ENCODE assay signal across 25 mouse cellular contexts in the genomic region with DNA sequence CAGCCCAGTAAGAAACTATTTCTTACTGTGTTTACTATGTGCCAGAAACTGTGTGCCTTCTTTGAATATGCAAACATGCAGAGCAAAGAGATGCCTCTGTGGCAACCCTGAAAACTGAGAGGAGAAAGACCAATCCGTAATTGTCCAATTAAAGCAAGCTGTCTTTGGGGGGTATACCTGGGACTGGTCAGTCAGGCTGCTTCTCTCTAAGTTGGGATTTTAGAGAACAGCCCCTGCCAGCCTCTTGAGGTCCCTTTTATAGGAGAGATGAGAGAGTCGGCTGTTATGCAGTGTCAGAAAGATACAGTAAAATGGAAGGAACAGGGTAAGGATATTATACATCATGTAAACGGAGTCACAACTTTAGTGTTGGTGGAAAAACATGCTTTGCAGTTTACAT.
"Had no signal": no experiment of that assay in that cellular context is flagged by ENCODE, and none has a peak within 500 bp of the region (broad histone marks: within the 10 kb centered on the region; RNA-seq: fewer than 3 reads in every experiment).

No protein-coding gene starts in this region.

- DNase-seq: cerebellum, adult 8-10 months; cerebellum, adult 9-10 months; cerebellum, adult 9-11 months; cerebellum, postnatal 10 days; cerebellum, postnatal 14 days; cerebellum, postnatal 25 days; cerebellum, postnatal 36 days; embryo, embryonic 11 days; forebrain, postnatal 0 days; gastrocnemius, adult 2 months; gastrocnemius, postnatal 10 days; gastrocnemius, postnatal 14 days; gastrocnemius, postnatal 25 days; gastrocnemius, postnatal 36 days; heart, adult 18-20 months; heart, adult 2 months had no signal

- H3K4me3 ChIP-seq: embryonic facial prominence, embryonic 10.5 days; embryonic facial prominence, embryonic 12.5 days; embryonic facial prominence, embryonic 13.5 days; embryonic facial prominence, embryonic 15.5 days; erythroblast, embryonic 14.5 days; forebrain, embryonic 10.5 days; forebrain, embryonic 12.5 days; forebrain, embryonic 13.5 days; forebrain, embryonic 15.5 days; gastrocnemius, adult 2 months; heart, adult 2 months had no signal

- H3K4me1 ChIP-seq: forebrain, embryonic 13.5 days had no signal

- H3K36me3 ChIP-seq: embryonic facial prominence, embryonic 10.5 days; embryonic facial prominence, embryonic 12.5 days; embryonic facial prominence, embryonic 13.5 days; embryonic facial prominence, embryonic 15.5 days; forebrain, embryonic 10.5 days; forebrain, embryonic 12.5 days; forebrain, embryonic 15.5 days had no signal

- H3K27me3 ChIP-seq: embryonic facial prominence, embryonic 12.5 days; embryonic facial prominence, embryonic 15.5 days; forebrain, embryonic 12.5 days; forebrain, embryonic 13.5 days; forebrain, embryonic 15.5 days had no signal

- H3K9me3 ChIP-seq: embryonic facial prominence, embryonic 10.5 days; embryonic facial prominence, embryonic 12.5 days; embryonic facial prominence, embryonic 13.5 days; embryonic facial prominence, embryonic 15.5 days; forebrain, embryonic 10.5 days; forebrain, embryonic 12.5 days; forebrain, embryonic 13.5 days; forebrain, embryonic 15.5 days had no signal

- H3K9ac ChIP-seq: embryonic facial prominence, embryonic 12.5 days; embryonic facial prominence, embryonic 13.5 days; embryonic facial prominence, embryonic 15.5 days; forebrain, embryonic 12.5 days; forebrain, embryonic 13.5 days; forebrain, embryonic 15.5 days; forebrain, postnatal 0 days had no signal

- H3K27ac ChIP-seq: embryonic facial prominence, embryonic 10.5 days; embryonic facial prominence, embryonic 12.5 days; embryonic facial prominence, embryonic 13.5 days; embryonic facial prominence, embryonic 15.5 days; forebrain, embryonic 10.5 days; forebrain, embryonic 12.5 days; forebrain, embryonic 13.5 days; forebrain, embryonic 15.5 days; gastrocnemius, adult 2 months; heart, adult 2 months had no signal
